Mouse (Mus musculus): ENCODE data around the gene Lama5.

Lama5 gene

DNA sequence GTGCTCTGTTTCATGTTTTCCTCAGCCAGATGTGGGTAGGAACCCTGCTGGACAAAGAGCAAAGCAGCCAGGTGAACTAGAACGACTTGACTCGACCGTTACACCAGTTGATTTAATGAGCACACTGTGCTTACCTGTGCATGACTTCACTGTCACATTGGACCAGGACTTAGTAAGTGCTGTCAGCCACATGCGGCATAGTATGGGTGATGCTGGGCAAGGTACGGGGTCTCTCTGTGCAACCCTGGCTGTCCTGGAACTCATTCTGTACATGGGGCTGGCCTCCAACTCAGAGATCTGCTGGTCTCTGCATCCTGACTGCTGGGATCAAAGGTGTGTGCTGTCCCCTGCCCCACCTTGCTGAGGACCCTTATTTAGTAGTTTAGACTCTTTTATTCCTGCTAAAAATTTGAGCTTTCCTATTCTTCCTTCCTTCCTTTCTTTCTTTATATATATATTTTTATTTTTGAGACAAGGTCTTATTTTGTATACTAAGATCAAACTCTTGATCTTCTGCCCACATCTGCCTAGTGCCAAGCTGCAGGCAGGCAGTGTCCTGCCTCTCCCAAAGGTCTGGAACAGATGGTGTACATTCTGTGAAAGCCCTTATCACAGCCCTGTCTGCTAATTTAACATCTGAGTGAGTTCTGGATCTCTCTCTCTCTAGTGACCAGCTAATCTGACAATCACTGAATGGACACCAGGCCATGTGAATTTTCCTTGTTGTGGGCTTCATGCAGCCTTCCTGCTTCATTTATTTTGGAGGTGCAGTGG lies 29.0 kb upstream of the Lama5 start:
- no peak for DNase-seq (ENCODE audit: low spot score in 2 of 2)

DNA sequence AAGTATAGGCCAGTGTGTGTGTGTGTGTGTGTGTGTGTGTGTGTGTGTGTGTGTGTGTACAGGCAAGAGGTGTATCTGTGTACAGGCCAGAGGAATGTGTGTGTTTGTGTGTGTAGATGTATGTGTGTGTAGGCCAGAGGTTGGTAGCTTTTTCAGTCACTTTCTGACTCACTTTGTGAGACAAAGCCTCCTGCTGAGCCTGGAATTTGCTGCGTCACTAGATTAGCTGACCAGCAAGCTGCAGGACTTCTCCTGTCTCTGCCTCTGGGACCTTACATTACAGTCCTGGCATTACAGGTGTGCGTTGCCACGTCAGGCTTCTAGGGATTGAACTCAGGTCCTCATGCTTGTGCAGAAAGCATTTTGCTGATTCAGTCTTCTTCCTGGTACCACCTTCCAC lies 26.2 kb upstream of the Lama5 start:
- DNase-seq (ENCODE audit: low spot score in 2 of 2) = no peak

DNA sequence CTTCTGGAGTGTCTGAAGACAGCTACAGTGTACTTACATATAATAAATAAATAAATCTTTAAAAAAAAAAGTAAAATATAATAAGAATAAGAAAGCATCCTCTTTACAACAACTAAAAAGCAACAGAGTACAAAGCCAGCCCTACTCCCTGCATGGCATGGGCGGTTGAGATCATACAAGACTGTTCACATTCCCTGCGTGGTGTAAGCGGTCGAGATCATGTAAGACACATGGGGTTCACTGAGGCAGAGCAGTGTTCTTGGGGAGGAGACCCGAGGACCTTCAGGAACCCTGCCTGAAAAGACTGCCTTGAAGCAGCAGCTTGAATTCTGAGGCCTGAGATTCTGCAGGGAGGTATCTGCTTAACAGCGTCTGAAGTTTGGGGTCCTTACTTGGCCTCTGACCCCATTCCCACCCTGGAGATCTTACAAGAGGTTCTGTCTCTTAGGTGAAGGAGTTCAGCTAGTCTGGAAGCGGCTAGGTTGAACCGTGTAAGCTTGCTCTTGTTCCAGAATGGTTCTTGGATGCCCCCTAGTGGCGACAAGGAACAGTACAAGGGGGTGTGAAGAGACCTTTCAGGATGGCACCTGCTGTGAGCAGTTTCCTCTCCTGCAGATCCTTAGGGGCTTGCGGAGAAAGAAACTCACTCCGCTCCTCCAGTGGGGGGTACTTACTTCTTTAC lies 25.4 kb upstream of the Lama5 start:
- peak; percentile 55 to 82 for DNase-seq (ENCODE audit: low spot score in 2 of 2)

DNA sequence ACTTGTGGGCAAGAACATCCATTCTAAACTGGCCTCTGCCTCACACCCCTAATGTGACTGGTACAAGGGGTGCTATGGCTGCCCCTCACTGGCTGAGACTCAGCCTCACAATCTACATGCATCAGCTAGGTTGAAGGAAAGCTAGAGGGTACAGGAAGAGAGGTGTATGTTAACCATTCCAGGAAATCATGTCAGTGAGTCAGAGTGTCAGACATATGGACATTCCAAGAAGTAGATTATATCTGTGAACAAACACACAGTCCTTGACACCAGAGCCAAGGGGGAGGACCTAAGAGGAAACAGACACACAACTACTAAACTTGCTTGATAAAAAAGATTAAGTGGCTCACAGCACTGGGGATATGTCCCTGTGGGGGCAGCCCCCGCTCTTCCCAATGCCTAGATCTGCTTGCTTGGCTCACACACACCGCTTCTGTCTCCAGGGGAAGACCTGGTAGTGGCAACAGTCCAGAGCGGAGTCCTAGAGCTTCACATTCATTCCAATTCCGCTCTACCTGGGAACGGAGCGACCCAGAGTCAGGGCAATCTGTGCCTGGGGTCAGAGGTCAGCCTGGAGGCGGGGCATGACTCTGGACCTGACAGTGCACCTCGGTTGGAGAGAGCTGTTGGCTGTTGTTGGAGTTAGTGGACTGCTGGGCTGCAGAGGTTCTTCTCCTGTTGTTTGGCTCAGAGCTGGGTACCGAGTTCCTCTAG lies 23.4 kb upstream of the Lama5 start:
- no peak for DNase-seq (ENCODE audit: low spot score in 2 of 2)

DNA sequence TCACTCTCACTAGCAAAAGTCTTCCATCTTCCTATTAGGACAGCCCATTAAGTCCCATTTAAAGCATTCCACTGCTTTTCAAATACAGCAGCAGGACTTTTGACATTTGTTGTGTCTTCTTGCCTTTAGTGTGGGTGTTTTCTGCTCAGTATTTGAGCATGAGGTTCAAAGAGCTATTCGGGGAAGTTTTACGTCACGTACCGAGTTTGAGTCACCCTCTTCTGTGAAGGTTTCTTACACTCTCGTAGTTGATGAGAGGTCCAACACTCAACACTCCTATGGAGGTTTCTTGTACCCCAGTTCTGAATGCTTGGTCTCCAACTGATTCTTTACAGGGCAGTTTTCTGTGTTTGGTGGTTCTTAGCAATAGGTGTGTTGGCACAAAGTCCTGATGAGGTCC lies 22.3 kb upstream of the Lama5 start:
- no peak for DNase-seq (ENCODE audit: low spot score in 2 of 2)

DNA sequence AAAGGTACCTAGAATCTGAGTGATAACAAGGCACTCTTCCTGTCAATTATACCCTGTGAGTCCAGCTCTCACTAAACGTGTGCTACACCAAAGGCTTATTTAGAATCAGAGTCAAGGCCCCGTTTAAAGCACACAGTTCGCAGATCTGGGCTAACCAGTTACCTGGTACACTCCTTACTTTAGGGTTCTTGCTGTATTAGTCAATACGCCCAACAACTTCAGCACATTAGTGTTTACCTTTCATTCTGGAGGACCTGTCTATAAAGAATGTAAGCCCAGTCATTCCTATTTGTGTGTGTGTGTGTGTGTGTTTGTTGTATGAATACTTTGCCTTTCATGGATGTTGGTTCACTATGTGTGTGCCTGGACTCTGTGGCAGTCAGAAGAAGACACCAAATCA lies 17.4 kb upstream of the Lama5 start:
- DNase-seq (ENCODE audit: low spot score in 2 of 2) = no peak

DNA sequence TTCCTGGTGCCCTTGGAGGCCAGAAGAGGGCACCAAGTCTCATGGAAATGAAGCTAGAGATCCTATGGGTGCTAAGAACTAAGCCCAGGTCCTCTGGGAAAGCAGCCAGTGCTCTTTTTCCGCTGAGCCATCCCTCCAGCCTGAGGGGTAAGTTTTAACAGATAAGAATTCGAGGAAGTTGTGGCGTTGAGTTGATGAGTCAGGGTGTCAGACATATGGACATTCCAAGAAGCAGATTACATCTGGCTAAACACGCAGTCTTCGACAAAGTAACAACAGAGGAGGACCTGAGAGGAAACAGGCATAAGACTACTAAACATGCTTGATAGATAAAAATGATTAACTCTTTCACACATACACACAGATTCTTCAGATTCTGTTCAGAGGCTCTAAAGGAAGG lies 12.9 kb upstream of the Lama5 start:
- DNase-seq (ENCODE audit: low spot score in 2 of 2) = no peak

DNA sequence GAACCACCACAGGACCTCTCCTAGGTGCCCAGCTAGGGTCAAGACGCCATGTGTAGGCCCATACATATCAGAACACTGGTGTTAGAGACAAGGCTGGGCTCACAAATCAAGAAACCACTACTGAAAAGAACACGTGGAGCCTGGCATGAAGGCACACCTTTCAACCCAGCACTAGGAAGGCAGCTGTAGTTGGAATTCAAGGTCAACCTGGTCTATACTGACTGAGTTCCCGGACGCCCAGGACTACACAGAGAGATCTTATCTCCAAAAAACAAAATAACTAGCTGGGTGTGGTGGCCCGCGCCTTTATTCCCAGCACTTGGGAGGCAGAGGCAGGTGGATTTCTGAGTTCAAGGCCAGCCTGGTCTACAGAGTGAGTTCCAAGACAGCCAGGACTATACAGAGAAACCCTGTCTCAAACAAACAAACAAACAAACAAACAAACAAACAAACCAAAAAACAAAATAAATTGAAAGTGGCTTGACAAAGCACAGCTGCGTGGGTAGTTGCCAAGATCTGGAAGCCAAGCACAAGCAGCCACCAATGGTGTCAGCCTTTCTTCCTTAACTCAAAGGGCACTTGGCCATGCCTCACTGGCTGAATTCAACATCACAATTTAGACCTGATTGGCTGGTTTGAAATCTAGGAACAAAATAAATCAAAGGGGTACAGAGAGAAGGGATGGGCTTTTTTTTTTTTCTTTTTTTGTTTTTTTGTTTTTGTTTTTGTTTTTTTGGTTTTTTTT lies 12.1 kb upstream of the Lama5 start:
- DNase-seq (ENCODE audit: low spot score in 2 of 2) = no peak

DNA sequence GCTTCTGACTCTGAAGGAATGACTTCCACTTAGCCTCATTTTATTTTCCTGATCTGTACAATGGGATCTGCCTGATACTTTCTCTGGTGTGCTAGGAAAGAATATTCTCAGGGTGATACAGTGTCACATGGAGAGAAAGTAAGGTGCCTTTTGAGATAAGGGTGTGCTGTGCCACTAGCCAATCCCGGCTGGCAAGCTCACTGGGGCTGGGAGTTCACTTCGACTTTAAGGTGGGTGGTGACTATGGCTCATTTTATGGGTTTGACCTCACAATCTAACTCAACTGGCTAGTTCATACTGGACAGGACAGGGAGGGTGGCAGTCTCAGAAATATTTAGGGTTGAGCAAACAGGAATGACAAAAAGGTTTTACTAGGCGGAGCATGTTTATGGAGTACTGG lies 11.3 kb upstream of the Lama5 start:
- DNase-seq (ENCODE audit: low spot score in 2 of 2) = no peak

DNA sequence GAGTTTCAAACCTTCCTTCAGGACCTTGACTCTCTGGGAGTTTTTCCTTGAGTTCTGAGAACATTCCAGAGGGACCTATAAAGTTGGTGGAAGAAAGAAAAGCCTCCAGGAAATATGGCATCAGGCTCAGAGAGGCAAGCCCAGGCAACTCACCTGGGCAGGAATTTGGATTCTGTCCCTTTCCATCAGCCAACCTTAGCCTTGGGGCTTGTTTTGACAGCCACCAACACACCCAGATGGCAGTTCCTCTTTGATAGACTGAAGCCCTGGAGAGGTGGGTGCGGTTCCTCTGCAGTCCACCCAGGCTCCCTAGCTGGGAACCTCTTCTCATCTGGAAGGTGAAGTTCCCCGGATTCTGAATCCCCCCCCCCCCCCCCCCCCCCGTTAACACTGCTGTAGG lies 10.8 kb upstream of the Lama5 start:
- DNase-seq (ENCODE audit: low spot score in 2 of 2) = no peak

DNA sequence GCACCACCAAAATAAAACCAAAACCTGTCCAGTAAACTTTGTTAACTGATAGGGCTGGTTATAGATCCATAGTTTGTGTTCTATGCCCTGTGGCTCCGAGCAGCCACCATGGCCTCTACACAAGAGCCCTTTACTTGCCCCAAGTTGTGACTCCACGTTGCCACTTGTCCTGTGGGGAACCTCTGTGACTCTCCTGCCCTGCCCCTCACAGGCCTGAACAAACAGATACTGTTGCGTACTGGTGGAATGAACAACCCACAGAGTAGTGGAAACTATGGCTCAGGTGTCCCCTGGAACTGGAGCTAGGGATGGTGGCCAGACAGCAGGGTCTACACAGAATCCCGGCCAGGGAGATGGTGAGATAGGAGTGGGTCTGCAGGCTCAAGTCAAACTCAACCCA lies 10.1 kb upstream of the Lama5 start:
- no peak for DNase-seq (ENCODE audit: low spot score in 2 of 2)

DNA sequence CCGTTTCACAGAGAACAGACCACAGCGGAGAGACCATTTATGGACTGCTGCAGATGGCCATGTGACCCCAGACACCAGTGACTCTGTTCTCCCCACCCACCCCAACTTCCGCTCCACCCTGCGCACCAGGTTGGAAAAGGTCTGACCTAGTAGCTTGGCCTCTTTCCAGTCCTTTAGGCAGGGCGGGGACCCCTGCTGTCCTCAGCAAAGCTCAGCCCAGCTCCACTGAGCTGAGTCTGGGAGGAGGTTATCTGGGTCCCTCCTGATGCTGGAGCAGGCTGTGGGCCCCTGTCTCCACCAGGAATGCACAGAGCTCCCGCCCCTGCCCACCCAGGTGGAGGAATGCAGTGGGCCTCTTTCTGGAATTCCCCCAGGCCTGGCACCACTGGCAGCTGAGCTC lies 9.3 kb upstream of the Lama5 start:
- DNase-seq (ENCODE audit: low spot score in 2 of 2) = no peak

DNA sequence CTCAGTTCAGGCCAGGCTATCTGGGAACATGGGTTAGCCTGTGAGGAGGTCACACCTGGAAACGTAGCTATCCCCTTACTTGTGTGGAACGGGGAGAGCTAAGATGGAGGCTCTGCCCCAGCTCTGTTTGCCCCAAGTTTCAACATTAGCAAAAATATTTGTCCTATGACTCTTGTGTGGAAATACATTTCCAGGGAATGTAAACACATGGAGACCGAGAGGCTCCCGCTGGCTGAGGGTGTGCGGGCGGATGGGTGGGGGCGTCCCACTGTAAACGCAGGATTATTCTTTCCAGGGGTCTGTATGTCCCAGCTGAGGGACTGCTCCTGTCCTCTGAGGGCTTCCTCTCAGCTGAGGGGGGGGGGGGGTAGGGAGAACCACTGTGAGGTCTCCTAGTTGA lies 8.7 kb upstream of the Lama5 start:
- no peak for DNase-seq (ENCODE audit: low spot score in 2 of 2)

DNA sequence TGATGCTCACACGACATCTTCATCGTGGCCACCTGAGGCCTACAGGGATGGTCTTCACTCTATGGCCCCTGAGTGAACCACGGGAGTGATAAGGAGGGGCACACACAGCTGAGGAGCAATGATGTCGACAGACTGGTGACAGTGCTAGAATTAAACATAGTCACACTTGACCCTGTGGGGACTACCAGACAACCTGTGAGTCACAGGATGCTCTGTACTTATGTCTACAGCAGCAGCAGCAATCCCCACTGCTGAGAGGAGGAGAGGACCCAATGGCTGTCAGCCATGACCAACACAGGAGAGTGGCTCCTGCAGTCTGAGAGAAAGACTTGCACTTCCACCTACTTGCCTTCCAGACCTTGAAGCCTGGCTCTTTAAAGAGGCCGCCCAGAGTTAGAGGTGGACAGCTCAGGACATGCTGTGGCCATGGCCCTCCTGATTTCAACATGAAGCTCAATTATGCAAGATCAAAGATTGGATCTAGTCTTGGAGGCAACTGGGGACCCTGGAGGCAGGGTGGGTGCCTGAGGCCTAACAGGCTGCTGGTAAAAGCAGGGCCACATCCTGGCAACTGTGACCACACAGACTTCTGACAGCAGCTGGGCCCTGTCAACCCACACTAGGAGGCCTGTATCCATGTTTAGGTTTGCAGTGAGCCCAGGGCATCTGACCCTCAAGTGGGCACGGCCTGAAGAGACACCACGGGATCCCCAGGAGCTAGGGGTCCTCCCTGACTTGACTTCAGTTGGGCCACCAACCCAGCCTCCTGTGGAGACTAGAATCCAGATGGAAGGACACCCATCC lies 7.6 kb upstream of the Lama5 start:
- no peak for DNase-seq (ENCODE audit: low spot score in 2 of 2)

DNA sequence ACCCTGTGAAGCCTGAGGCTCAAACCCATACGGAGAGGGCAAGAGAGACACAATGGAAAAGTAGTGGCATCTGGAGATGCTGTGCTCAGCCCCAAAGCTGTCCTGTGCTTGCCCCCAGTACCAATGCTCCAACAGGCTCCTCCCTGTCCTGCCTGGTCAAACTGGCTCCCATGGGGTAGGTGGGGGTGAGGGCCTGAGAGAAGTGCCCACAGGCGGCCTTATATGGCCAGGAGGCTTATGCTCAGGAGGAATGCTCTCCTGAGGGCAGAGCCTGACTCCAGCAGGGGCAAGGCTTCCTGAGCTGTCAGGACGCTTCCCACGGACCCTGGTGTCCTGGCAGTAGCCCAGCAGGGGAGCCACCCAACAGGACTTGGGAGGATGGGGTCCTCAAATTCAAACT lies 4.8 kb upstream of the Lama5 start:
- no peak for DNase-seq (ENCODE audit: low spot score in 2 of 2)

DNA sequence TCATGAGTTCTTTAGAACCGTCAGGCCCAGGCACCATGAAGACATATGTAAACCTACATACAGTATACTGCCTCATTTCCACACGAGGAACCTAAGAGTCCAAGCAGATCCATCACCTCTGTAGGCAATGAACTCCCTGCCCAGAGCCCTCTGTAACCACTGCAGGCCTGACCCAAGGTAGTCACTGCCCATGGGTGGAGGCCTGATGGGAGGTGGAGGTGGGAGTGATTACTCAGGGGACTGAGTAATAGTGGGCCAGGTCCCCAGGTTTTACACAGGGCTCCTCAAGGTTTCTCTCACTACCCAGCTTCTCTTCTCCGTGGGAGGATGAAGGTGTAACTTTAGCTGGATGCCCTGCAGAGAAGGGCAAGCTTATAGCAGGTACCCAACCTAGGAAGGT lies 3.5 kb upstream of the Lama5 start:
- no peak for DNase-seq (ENCODE audit: low spot score in 2 of 2)

DNA sequence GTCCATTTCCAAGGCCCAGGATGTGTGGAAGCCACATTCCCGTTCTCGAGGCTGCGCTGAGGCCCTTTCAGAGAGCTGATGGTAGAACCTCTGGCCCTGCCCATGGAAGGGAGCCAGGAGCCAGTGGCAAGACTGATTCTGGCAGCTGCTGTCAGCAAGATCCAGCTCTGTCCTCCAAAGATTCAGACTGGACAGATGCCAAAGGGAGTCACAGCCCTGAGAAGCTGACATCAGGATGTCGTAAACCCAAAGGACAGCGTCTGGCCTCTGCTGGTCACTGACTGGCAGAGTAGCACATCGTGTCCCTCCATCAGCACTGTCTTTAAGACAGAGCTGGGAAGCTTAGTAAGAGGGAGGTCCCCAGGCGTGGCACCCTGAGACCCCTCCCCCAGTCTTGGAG lies 2.9 kb upstream of the Lama5 start:
- no peak for DNase-seq (ENCODE audit: low spot score in 2 of 2)

DNA sequence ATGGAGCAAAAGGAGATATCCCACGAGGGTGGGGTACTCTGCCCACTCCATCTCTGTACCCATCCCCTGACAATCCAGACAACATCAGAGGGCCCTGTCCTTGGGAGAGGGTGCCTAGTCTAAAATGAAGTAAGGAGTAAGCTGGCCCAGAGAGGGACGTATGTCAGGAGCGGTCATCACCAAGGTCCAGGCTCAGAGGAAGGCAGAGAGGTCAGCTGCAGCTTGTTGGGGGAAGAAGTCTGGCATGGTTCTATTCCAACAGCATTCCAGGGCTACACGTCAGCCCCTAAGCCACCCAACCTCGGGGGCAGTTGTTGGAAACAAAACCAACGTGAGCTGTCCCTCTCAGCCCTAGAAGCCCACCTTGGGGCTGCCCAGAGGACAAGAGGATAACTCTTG lies 2.4 kb upstream of the Lama5 start:
- DNase-seq (ENCODE audit: low spot score in 2 of 2) = no peak

DNA sequence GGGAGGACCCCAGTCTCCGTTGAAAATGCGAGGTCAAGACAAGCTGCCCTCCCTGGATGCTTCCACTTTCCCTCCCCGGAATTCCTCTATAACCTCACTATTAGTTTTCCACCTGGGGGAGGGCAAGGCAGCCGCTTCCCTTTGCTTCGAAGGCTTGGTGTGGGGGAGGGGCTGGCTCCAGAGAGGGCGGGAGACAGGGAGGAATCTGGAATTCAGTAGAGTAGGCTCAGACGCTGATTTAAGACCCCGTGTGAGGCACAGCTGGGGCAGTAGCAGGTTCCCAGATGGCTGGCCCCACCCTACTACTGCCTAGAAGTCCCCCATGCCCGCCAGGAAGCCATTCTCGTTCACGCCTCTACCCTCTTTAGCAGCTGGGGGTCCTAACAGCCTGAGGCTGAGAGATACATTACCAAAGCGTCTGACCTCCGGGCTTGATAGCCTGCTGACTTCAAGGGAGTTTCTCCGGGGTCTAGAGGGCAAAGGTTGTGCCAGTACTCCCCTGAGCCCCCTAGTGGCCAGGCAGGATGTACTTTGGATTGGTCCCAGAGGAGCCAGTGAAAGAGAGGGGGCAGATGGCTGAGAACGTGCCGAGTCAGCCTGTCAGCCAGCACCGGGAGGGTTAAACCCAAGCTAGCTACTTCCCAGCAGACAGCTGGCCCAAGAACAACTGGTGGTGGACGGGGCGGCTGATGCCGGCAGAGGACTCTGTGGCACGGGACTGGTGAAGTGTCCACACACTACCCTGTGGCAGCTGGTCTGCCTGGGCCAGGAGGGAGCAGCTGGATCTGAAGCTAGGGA lies 1.8 kb upstream of the Lama5 start:
- peak; percentile 18 to 66 for DNase-seq (ENCODE audit: low spot score in 2 of 2)

DNA sequence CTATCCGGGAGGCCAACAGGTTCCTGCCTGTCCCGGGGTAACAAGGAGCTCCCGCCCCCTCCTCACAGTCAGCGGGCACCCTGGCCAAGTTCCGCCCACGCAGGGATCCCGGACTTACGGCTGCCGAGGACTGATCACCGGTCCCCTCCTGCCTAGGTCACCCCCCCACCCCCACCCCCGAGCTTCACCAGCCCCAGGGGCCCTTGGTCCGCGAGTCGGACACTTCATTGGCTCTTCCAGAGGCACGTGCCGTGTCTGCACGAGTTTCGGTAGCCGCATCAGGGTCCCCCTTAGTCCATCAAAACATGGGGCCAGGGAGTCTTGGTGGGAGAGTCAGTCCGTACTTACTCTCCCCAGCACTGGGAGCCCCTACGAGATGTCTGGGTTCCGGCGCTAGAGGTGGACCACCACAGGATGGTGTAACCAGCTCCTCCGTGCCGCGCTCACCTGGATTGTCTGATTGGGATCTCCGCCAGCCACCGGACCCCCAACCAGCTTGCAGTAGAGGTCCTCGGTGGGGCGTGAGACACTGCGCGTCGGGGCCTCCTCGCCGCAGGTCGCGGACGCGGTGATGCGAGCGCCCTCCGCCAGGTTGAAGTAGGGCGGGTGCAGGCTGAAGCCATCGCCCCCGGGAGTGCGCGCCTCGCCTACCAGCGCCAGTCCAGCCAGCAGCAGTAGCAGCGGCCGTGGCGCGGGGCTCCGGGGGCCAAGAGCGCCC lies 456 bp downstream of the Lama5 start:
- DNase-seq (ENCODE audit: low spot score in 2 of 2) = no peak
